Mouse (Mus musculus) E14TG2a.4 (cell line): ENCODE measurements around the gene Slc10a7.

Experiments used
- CTCF ChIP-seq: conservative IDR thresholded peaks from 2 replicates; pipeline ENCODE4 v1.5.1; 2014; ENCODE audit warnings: low read length
- NANOG ChIP-seq: IDR thresholded peaks from 2 replicates; pipeline ENCODE4 v1.6.1; 2014; ENCODE audit warnings: borderline replicate concordance, low read length, mixed read lengths
- POU5F1 ChIP-seq: IDR thresholded peaks from 2 replicates; pipeline ENCODE4 v1.6.1; 2014; ENCODE audit warnings: low read length, borderline replicate concordance

DNA sequence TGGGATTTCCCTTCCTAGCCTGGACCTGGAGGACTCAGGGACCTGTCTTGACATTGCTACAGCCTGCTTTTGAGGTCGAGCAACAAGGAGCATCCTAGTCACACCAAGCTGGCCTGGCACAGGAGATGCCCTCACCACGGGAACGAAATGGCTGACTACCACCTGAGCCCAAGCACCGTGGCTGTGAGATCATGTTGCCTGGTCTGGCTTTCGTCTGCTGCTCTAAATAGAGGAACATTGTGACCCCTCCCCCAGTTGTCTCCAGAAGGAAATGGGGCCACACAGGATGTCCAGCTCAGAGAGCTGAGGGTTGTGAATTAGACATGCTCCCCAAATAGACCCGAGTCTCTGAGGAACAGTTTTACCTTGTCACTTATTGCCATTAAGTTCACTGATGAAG lies 231.8 kb downstream of the Slc10a7 start:
- TF ChIP-seq CTCF, result no peak
- no peak for TF ChIP-seq POU5F1
- TF ChIP-seq NANOG, result no peak
